Mouse (Mus musculus) G1E (cell line): ENCODE measurements around the gene Ccdc191. TPM values are rescaled to one million over a fixed set of nuclear protein-coding genes. Genes with fewer than 3 reads are reported as not detected.

Source experiments
- ATAC-seq: 2 replicates; pipeline ENCODE4 v1.8.0; 2016; ENCODE audit warnings: mild to moderate bottlenecking; ENCODE audit not compliant: insufficient number of reproducible peaks, poor library complexity, low FRiP score, severe bottlenecking; ENCODE audit errors: extremely low read depth
- DNase-seq: peaks from one replicate; pipeline ENCODE4 v3.0.0; 2012; ENCODE audit warnings: low spot score
- H3K27me3 ChIP-seq: 2 replicates; pipeline ENCODE4 v1.6.1; 2012; ENCODE audit warnings: mild to moderate bottlenecking, low read length, inconsistent platforms; ENCODE audit not compliant: insufficient read depth
- H3K36me3 ChIP-seq: replicated peaks from 2 replicates; pipeline ENCODE3; 2012; ENCODE audit warnings: mild to moderate bottlenecking, inconsistent platforms
- H3K4me1 ChIP-seq: 2 replicates; pipeline ENCODE4 v1.6.1; 2012; ENCODE audit warnings: low read depth, low read length, inconsistent platforms, mixed read lengths; ENCODE audit not compliant: insufficient read depth
- H3K4me3 ChIP-seq: 2 replicates; pipeline ENCODE4 v1.5.1; 2012; ENCODE audit warnings: low read depth, mild to moderate bottlenecking, inconsistent platforms, low read length, moderate library complexity, mixed read lengths
- H3K9me3 ChIP-seq: replicated peaks from 2 replicates; pipeline ENCODE4 v1.6.1; 2012; ENCODE audit warnings: inconsistent platforms
- CTCF ChIP-seq: IDR thresholded peaks from 2 replicates; pipeline ENCODE4 v1.5.1; 2012; ENCODE audit warnings: low read depth, low read length, inconsistent platforms, mixed read lengths
- GATA1 ChIP-seq: IDR thresholded peaks from 2 replicates; pipeline ENCODE4 v1.6.1; 2012; ENCODE audit warnings: borderline replicate concordance, low read length, inconsistent platforms, mixed read lengths
- GATA2 ChIP-seq: IDR thresholded peaks from 2 replicates; pipeline ENCODE4 v1.6.1; 2012; ENCODE audit warnings: low read depth, low read length, inconsistent platforms, borderline replicate concordance
- POLR2AphosphoS5 ChIP-seq: IDR thresholded peaks from 2 replicates; pipeline ENCODE4 v1.6.1; 2012; ENCODE audit warnings: low read depth, low read length, inconsistent platforms; ENCODE audit not compliant: insufficient replicate concordance
- TAL1 ChIP-seq: conservative IDR thresholded peaks from 2 replicates; pipeline ENCODE4 v1.6.1; 2012; ENCODE audit warnings: low read depth, low read length, inconsistent platforms, mixed read lengths
- polyA plus RNA-seq: library from polyadenylated mRNA; stranded (reverse); fragments of >175 nt; gene quantifications from 2 replicates; pipeline ENCODE4 v1.2.3, GENCODE M21; 2012
- total RNA-seq, 2 experiments: library from RNA; stranded (forward) in 1 of 2; stranded (reverse) in 1 of 2; fragments of 200-1000 nt in 1 of 2; fragments of >200 nt in 1 of 2; fragmentation: Nextera tagmentation in 1 of 2; gene quantifications; 2 replicates each; pipeline ENCODE4 v1.2.3; 2014 to 2017

Ccdc191 gene
- total and polyA plus RNA-seq, 3 experiments, result 2.9 to 19.6 (median 16.3) TPM

GRCm38 (mm10) chr16:43871419-43871818 is 18.2 kb upstream of the Ccdc191 start:
- Histone ChIP-seq H3K4me1 (no peaks in the 10 kb centered on the region), H3K36me3 (peaks cover 80% of the 10 kb centered on the region), H3K9me3 (no peaks in the 10 kb centered on the region), H3K4me3 (no peak overlapping the region), H3K27me3 (no peaks in the 10 kb centered on the region)
- TF ChIP-seq CTCF, result no peak
- no peak for TF ChIP-seq POLR2AphosphoS5
- TF ChIP-seq GATA1, result no peak
- TF ChIP-seq TAL1, result no peak
- no peak for TF ChIP-seq GATA2
- ATAC-seq, result no peak
- DNase-seq, result no peak

DNA sequence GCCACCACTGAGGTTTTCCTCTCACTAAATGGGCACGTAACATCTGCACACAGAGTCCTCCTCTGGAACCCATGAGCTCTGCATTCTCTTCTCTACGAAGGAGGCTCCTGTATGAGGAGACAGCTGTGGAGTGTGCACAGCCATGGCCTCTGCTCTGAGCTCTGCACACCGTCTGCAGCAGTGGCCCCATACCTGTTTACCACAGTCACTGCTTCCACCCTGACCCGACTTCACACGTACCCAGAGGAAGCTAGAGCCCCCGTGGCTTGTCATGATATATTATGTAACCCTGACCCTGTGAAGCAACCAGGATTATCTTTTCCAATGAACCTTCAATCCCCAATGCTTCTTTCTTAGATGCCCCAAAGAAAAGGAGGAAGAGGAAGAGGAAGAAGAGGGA is 9.8 kb upstream of the Ccdc191 start:
- H3K36me3 ChIP-seq, result peaks cover 68% of the 10 kb centered on the region
- ATAC-seq (no peak), DNase-seq (no peak)
- no peaks in the 10 kb centered on the region for H3K27me3 ChIP-seq
- no peaks in the 10 kb centered on the region; the same call in 1 of the 2 replicates for H3K4me1 ChIP-seq
- no peak overlapping the region for H3K4me3 ChIP-seq
- TF ChIP-seq GATA2, result no peak
- TF ChIP-seq CTCF, result no peak
- no peak for TF ChIP-seq POLR2AphosphoS5
- no peak for TF ChIP-seq GATA1
- no peak for TF ChIP-seq TAL1
- no peaks in the 10 kb centered on the region for H3K9me3 ChIP-seq

DNA sequence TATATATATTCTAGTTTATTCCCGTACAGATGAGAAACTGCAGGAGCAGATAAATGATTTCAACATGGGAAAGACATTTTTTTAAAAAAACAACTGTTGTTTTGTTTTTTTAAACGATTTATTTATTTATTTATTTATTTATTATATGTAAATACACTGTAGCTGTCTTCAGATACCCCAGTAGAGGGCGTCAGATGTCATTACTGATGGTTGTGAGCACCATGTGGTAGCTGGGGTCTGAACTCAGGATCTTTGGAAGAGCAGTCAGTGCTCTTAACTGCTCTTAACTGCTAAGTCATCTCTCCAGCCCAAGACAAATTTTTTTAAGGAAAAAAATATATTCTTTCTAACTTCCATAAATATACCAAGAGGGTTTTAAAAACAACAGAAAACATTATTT is 8.0 kb upstream of the Ccdc191 start:
- H3K27me3 ChIP-seq, result no peaks in the 10 kb centered on the region
- H3K4me1 ChIP-seq, result no peaks in the 10 kb centered on the region; the same call in 1 of the 2 replicates
- no peak for TF ChIP-seq GATA2
- TF ChIP-seq GATA1, result no peak
- TF ChIP-seq CTCF, result no peak
- TF ChIP-seq TAL1, result no peak
- ATAC-seq (no peak), DNase-seq (no peak)
- peaks cover 64% of the 10 kb centered on the region for H3K36me3 ChIP-seq
- no peak overlapping the region for H3K4me3 ChIP-seq
- H3K9me3 ChIP-seq, result no peaks in the 10 kb centered on the region

- Histone ChIP-seq H3K4me3 (no peak overlapping the region), H3K36me3 (peaks cover 62% of the 10 kb centered on the region), H3K4me1 (no peaks in the 10 kb centered on the region; the same call in 1 of the 2 replicates), H3K27me3 (no peaks in the 10 kb centered on the region), H3K9me3 (no peaks in the 10 kb centered on the region)
- TF ChIP-seq GATA1, result no peak
- TF ChIP-seq POLR2AphosphoS5, result no peak
- TF ChIP-seq GATA2, result no peak
- no peak for TF ChIP-seq TAL1
- TF ChIP-seq CTCF, result no peak
- DNase-seq (no peak), ATAC-seq (no peak)
These were observed 7.3 kb upstream of the Ccdc191 start for GRCm38 (mm10) chr16:43882329-43882728.

GRCm38 (mm10) chr16:43890005-43890336 is 371 bp downstream of the Ccdc191 start:
- Histone ChIP-seq H3K4me3 (peak overlapping the region; percentile 80), H3K9me3 (no peaks in the 10 kb centered on the region), H3K27me3 (no peaks in the 10 kb centered on the region), H3K36me3 (peaks cover 35% of the 10 kb centered on the region), H3K4me1 (peaks cover 24% of the 10 kb centered on the region)
- DNase-seq, result peak; percentile 50
- no peak for TF ChIP-seq GATA2
- TF ChIP-seq CTCF, result peak; percentile 35; the same call in 1 of the 2 replicates
- ATAC-seq, result peak; percentile 62

GRCm38 (mm10) chr16:43890747-43891336 is 1.2 kb downstream of the Ccdc191 start:
- TF ChIP-seq CTCF (no peak), POLR2AphosphoS5 (no peak), TAL1 (no peak), GATA1 (no peak)
- peaks cover 28% of the 10 kb centered on the region for H3K36me3 ChIP-seq
- no peaks in the 10 kb centered on the region for H3K27me3 ChIP-seq
- peak overlapping the region; percentile 80; the same call in 1 of the 2 replicates for H3K4me3 ChIP-seq
- peaks cover 24% of the 10 kb centered on the region for H3K4me1 ChIP-seq
- no peaks in the 10 kb centered on the region for H3K9me3 ChIP-seq
- DNase-seq (no peak), ATAC-seq (no peak)
